Mouse (Mus musculus) granulocyte monocyte progenitor cell, adult 5-6 weeks (primary cell): Measurements from ENCODE around the gene Col5a1. TPM values are rescaled to one million over a fixed set of nuclear protein-coding genes. Genes with fewer than 3 reads are reported as not detected.

Source experiments
- ATAC-seq: replicated peaks from 2 replicates; pipeline ENCODE4 v1.8.0; 2016; ENCODE audit warnings: mild to moderate bottlenecking, moderate TSS enrichment, inconsistent platforms; ENCODE audit not compliant: poor library complexity, severe bottlenecking
- total RNA-seq, 2 experiments: library from RNA; stranded (forward) in 1 of 2; stranded (reverse) in 1 of 2; fragments of 200-712, 200-1000 nt in 1 of 2; fragments of >200 nt in 1 of 2; fragmentation: Nextera tagmentation in 1 of 2; gene quantifications; 2 replicates each; pipeline ENCODE4 v1.2.3; 2014 to 2017

Gene Col5a1
- total RNA-seq, 2 experiments from 2014 or later: not detected

- no peak for ATAC-seq
Measured at GRCm38 (mm10) chr2:27883276-27883675, 2.9 kb upstream of the Col5a1 start.

DNA sequence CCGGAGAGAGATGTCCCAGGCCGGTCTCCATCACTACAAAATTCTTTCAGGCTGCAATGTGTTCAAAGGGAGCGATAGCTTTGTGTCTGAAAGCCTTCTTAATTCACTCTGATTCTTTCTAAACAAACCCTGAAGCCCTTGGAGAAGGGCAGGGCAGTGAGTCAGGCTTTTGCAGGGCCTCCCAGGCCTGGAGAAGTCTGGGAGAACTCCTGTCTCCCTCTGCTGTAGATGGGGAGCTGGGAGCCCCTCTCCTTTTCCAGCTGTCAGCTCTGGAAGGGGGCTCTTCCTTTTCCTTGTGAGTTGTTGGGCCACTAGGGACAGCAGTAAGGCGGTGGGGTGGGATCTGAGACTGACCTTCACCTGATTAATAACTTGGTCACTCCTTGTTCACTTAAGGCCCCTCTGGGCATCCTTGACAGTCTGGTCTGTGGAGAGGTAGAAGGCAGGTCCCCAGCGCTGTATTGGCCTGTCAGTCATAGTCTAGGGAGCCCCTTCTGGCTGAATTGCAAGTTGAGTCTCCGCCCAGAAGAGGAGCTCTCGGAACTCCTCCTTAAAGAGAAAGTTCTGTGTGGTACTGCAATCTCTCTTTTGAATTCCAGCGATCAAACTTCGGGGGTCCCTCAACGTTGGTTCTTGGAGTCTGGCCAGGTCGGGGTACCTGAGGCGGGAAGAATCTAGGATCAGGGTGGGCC lies 623 bp upstream of the Col5a1 start:
- ATAC-seq: no peak

- 0 out of 2 replicates have a peak, but pooled peaks have one; percentile 17 for ATAC-seq
Measured at GRCm38 (mm10) chr2:27886608-27887460, 609 bp downstream of the Col5a1 start.

- no peak for ATAC-seq
Measured at GRCm38 (mm10) chr2:27887461-27888264, 1.4 kb downstream of the Col5a1 start.

DNA sequence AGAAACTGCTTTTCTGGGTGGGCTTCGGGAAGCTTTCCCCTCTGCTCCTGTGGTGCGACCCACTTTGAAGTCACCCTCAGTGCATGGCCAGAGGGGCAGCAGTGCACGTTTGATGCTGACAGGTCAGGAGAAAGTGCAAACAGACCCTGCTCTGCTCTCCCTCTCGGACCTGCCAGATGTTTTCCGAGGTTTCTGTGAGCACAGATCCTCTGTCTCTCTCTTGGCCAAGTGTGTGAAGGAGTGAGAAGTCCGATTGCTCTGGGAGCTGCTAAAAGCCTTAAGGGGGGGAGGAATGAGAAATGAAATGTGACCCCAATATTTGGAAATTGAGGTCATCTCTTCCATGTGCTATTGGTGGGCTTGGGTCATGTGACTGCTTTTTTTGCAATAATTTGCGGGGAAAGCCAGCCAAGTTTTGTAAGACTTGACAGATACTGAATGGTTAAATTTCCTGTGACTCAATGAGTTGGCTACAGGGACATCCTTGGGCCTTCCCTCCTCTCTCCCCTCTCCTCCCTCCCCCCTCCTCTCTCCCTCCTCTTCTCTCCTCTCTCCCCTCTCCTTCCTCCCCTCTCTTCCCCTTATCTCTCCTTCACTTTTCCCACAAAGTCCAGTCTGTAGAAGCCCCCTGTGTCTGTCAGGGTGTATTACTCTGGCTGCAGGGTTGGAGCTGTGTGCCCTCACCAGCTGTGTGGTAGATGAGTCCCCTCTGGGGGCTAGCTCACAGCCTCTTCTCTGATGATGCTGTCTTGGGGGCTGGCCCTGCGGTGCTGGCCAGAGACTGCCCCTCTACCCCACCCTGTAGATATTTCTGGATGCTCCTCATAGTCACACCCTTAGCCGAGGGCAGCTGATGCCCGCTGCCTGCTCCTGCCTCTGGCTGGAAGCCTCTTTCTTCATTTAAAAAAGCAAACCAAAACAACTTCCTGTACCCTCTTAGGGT lies 2.6 kb downstream of the Col5a1 start:
- peak; percentile 52 for ATAC-seq

- ATAC-seq: no peak
Measured at GRCm38 (mm10) chr2:27891922-27892541, 5.8 kb downstream of the Col5a1 start.

- ATAC-seq: no peak
Measured at GRCm38 (mm10) chr2:27893015-27893414, 6.8 kb downstream of the Col5a1 start.

- peak; percentile 17; the same call in 1 of the 2 replicates for ATAC-seq
Measured at GRCm38 (mm10) chr2:27894986-27895385, 8.8 kb downstream of the Col5a1 start.

DNA sequence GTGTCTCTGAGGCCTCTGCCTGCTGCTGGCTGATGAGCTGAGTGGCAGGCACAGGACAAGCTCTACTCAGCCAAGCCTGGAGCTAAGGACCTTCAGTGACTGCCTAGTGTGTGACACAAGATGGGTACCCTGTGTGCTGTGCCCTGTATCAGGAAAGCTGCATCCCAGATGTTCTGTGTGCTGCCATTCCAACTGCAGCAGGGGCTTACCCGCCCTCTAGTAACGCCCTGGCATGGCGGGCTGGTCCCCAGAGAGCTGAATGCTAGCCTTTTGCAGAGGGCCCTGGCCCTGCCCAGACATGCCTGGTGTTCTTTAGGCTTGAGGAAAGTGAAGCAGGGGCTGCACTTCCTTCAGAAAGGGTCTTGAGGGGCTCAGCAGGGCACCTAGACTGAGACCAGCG lies 9.4 kb downstream of the Col5a1 start:
- ATAC-seq: no peak

- ATAC-seq: no peak
Measured at GRCm38 (mm10) chr2:27897161-27897560, 10.9 kb downstream of the Col5a1 start.

- peak; percentile 68 for ATAC-seq
Measured at GRCm38 (mm10) chr2:27899894-27900293, 13.7 kb downstream of the Col5a1 start.

GRCm38 (mm10) chr2:27901076-27901475 lies 14.9 kb downstream of the Col5a1 start:
- ATAC-seq: no peak

GRCm38 (mm10) chr2:27901525-27902245 lies 15.5 kb downstream of the Col5a1 start:
- ATAC-seq: no peak

- ATAC-seq: no peak
Measured at GRCm38 (mm10) chr2:27902318-27902717, 16.1 kb downstream of the Col5a1 start.

- no peak for ATAC-seq
Measured at GRCm38 (mm10) chr2:27905411-27905810, 19.2 kb downstream of the Col5a1 start.

DNA sequence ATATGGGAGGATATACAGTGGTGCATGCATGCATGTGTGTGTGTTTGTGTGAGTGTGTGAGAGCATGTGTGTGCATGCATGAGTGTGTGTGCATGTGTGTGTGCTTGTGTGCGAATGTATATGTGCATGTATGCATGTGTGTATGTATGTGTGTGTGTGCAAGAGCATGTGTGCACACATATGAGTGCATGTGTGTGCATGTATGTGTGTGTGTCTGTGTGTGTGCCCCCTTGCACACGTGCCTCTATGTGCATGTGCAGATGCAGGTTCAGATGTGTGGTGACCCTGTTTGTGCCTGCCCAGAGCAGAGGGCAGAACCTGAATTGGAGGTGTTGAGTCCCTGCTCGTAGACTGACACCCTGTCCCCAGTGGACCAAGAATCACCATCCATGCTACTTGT lies 24.3 kb downstream of the Col5a1 start:
- no peak for ATAC-seq

DNA sequence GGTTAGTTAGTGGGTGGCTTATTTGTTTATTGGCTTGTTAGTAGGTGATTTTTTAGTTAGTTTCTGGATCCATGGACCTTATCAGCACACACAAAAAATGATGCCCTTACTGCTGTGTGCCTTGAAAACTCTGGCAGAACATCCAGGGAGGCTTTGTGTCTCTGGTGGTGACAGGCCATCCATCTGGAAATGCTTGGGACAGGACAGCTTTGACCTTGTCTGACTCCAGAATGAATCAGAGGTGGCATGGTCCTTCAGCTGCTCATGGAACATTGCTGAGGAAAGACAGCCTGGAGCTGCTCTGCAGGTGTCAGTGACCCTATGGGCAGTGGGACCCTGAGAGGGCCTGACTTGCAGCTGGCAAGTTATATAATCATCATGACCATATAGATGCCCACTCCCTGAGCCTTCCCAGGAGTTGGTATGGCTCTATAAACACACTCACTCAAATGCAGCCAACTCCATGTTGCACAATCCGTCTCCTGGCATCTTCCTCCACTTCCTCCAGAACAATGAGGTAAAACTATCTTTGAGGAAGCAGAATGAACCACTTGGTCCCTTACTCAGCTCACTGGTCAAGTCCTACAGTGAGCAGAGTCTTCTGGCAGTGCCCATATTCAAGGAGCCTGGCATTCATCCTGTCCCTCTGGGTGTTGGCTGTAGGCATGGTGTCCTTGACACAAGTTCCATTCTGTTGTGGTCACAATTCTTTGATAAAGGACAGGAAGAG lies 26.5 kb downstream of the Col5a1 start:
- ATAC-seq: peak; percentile 53; the same call in 1 of the 2 replicates

DNA sequence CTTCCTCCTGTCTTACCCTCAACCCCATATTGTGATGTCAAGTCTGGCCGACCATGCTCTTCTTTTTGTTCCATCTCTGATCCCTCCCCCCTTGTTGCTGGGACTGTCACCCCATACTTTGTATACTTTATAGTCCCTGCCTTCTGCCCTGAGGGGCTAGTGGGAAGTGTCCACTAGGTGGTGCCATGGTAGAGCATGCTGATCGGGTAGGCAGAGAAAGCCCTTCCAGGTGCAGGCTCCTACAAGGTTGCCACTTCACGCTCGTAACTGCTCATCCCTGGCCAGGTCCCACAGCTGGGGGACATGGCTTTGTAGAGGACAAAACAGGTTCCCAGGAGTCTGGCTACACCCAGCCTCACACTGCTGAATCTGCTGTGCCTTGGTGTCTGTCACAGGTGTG lies 29.5 kb downstream of the Col5a1 start:
- ATAC-seq: no peak; the same call in 1 of the 2 replicates
